Mouse (Mus musculus) neural tube, embryonic 11.5 days (tissue): ENCODE results near the gene Cdr2. TPM values are rescaled to one million over a fixed set of nuclear protein-coding genes. Genes with fewer than 3 reads are reported as not detected.
A peak's percentile ranks its signal among the peaks of the same experiment; 100 is the strongest.
"Not testable (repeated sequence)": the region's sequence is repeated elsewhere in the genome, so short reads cannot be mapped to it uniquely, and the experiment has no call there.

Experiments used
- ATAC-seq: fragments of 200-750 bp; cut with Nextera tagmentation; 2 replicates; pipeline ENCODE4 v1.8.0; 2017; ENCODE audit warnings: moderate number of reproducible peaks, mild to moderate bottlenecking, moderate TSS enrichment, moderate library complexity; ENCODE audit not compliant: insufficient read depth, low FRiP score, low TSS enrichment
- DNase-seq: peaks from one replicate; pipeline ENCODE4 v3.0.0-alpha.2; 2015; ENCODE audit warnings: low spot score
- H3K27ac ChIP-seq: fragments of 300-500 bp; sonication (generic); 2 replicates; pipeline ENCODE4 v1.5.1; 2014; ENCODE audit warnings: low read depth, mild to moderate bottlenecking, low read length
- H3K27me3 ChIP-seq: fragments of 300-500 bp; sonication (generic); 2 replicates; pipeline ENCODE4 v1.6.1; 2014; ENCODE audit warnings: mild to moderate bottlenecking, low read length, mixed read lengths; ENCODE audit not compliant: control insufficient read depth, insufficient read depth
- H3K36me3 ChIP-seq: fragments of 300-500 bp; sonication (generic); 2 replicates; pipeline ENCODE4 v1.6.1; 2014; ENCODE audit warnings: mild to moderate bottlenecking, low read length, moderate library complexity, mixed read lengths; ENCODE audit not compliant: control insufficient read depth, insufficient read depth
- H3K4me1 ChIP-seq: fragments of 300-500 bp; sonication (generic); 2 replicates; pipeline ENCODE4 v1.6.1; 2014; ENCODE audit warnings: low read length, mixed read lengths; ENCODE audit not compliant: control insufficient read depth, insufficient read depth
- H3K4me2 ChIP-seq: fragments of 300-500 bp; sonication (generic); 2 replicates; pipeline ENCODE4 v1.6.1; 2014; ENCODE audit warnings: low read depth, mild to moderate bottlenecking, moderate library complexity
- H3K4me3 ChIP-seq: fragments of 300-500 bp; sonication (generic); 2 replicates; pipeline ENCODE4 v1.5.1; 2014; ENCODE audit warnings: low read depth, low read length
- H3K9ac ChIP-seq: fragments of 300-500 bp; sonication (generic); 2 replicates; pipeline ENCODE4 v1.6.1; 2014; ENCODE audit warnings: mild to moderate bottlenecking, low read length
- H3K9me3 ChIP-seq: fragments of 300-500 bp; sonication (generic); 2 replicates; pipeline ENCODE4 v1.6.1; 2016; ENCODE audit warnings: low read length; ENCODE audit not compliant: control insufficient read depth
- WGBS: fragments of 180-500 bp; shearing (Covaris S2); extraction: QIAGEN DNeasy Blood & Tissue Kit; methylation state at CpG from one replicate; pipeline ENCODE4 v1.1.7; 2014; 5-methylcytosine and 5-hydroxymethylcytosine counted together
- polyA plus RNA-seq: library from polyadenylated mRNA; unstranded; fragments of >200 nt; fragmentation: Nextera tagmentation; extraction: Ambion mirVana; gene quantifications from 2 replicates; pipeline ENCODE4 v1.2.1, GENCODE M21; 2014

Gene Cdr2
- 17.4 and 17.9 TPM in 2 replicates for polyA plus RNA-seq

GRCm38 (mm10) chr7:120982200-120982841 lies at the start of gene Cdr2, which contains the start of gene Mfsd13b:
Gene Cdr2, minus strand, starts transcription at chr7:120982312.
Gene Mfsd13b, plus strand, starts transcription at chr7:120982509.
- H3K9ac ChIP-seq = peak within 1 kb of the TSS; percentile 59
- no peaks in the 10 kb centered on the region for H3K9me3 ChIP-seq
- H3K36me3 ChIP-seq = no peaks in the 10 kb centered on the region
- DNase-seq (peak; percentile 93), ATAC-seq (peak; percentile 98)
- H3K4me2 ChIP-seq = peak within 1 kb of the TSS; percentile 68
- H3K4me1 ChIP-seq = no peaks in the 10 kb centered on the region
- H3K27ac ChIP-seq = peak within 1 kb of the TSS; percentile 6; the same call in 1 of the 2 replicates
- peak within 1 kb of the TSS; percentile 57 for H3K4me3 ChIP-seq
- WGBS = under 1% methylated on average over 46 of the region's 46 CpGs
- H3K27me3 ChIP-seq = no peaks in the 10 kb centered on the region

GRCm38 (mm10) chr7:121029947-121030346 lies 47.8 kb upstream of the Cdr2 start:
- H3K27me3 ChIP-seq, DNase-seq, H3K9me3 ChIP-seq, ATAC-seq, H3K27ac ChIP-seq, H3K36me3 ChIP-seq, H3K4me2 ChIP-seq, H3K9ac ChIP-seq, H3K4me3 ChIP-seq, H3K4me1 ChIP-seq: not testable (repeated sequence)

GRCm38 (mm10) chr7:121026300-121026699 lies 44.2 kb upstream of the Cdr2 start:
- no peaks in the 10 kb centered on the region for H3K27me3 ChIP-seq
- WGBS = 68% methylated on average over 3 of the region's 3 CpGs
- no peaks in the 10 kb centered on the region for H3K36me3 ChIP-seq
- no peak overlapping the region for H3K4me2 ChIP-seq
- no peak overlapping the region for H3K27ac ChIP-seq
- ATAC-seq = no peak
- no peak for DNase-seq
- no peak overlapping the region for H3K4me3 ChIP-seq
- no peaks in the 10 kb centered on the region for H3K4me1 ChIP-seq
- no peak overlapping the region for H3K9ac ChIP-seq
- no peaks in the 10 kb centered on the region for H3K9me3 ChIP-seq

- 82% methylated on average over 6 of the region's 6 CpGs for WGBS
- no peak for DNase-seq
- Histone ChIP-seq H3K27me3 (no peaks in the 10 kb centered on the region), H3K27ac (no peak overlapping the region), H3K9me3 (no peaks in the 10 kb centered on the region), H3K9ac (no peak overlapping the region), H3K4me3 (no peak overlapping the region), H3K4me2 (no peak overlapping the region), H3K36me3 (no peaks in the 10 kb centered on the region), H3K4me1 (no peaks in the 10 kb centered on the region)
- no peak for ATAC-seq
Observed at GRCm38 (mm10) chr7:121025221-121026008, 43.3 kb upstream of the Cdr2 start.

GRCm38 (mm10) chr7:121020277-121020676 lies 38.2 kb upstream of the Cdr2 start:
- no peak for DNase-seq
- Histone ChIP-seq H3K9ac (no peak overlapping the region), H3K4me3 (no peak overlapping the region), H3K9me3 (no peaks in the 10 kb centered on the region), H3K27ac (no peak overlapping the region), H3K27me3 (no peaks in the 10 kb centered on the region), H3K4me2 (no peak overlapping the region), H3K36me3 (no peaks in the 10 kb centered on the region), H3K4me1 (no peaks in the 10 kb centered on the region)
- 42% methylated on average over 8 of the region's 8 CpGs for WGBS
- ATAC-seq = no peak

GRCm38 (mm10) chr7:121018778-121019177 lies 36.7 kb upstream of the Cdr2 start:
- H3K4me1 ChIP-seq = no peaks in the 10 kb centered on the region
- 89% methylated on average over 3 of the region's 3 CpGs for WGBS
- no peak overlapping the region for H3K27ac ChIP-seq
- H3K4me2 ChIP-seq = no peak overlapping the region
- no peaks in the 10 kb centered on the region for H3K36me3 ChIP-seq
- DNase-seq = no peak
- H3K9ac ChIP-seq = no peak overlapping the region
- ATAC-seq = no peak
- H3K9me3 ChIP-seq = no peaks in the 10 kb centered on the region
- no peak overlapping the region for H3K4me3 ChIP-seq
- no peaks in the 10 kb centered on the region for H3K27me3 ChIP-seq

GRCm38 (mm10) chr7:121014486-121014885 lies 32.4 kb upstream of the Cdr2 start:
- WGBS = 90% methylated on average over 10 of the region's 10 CpGs
- Histone ChIP-seq H3K4me2 (no peak overlapping the region), H3K27me3 (no peaks in the 10 kb centered on the region), H3K36me3 (no peaks in the 10 kb centered on the region), H3K9ac (no peak overlapping the region), H3K9me3 (no peaks in the 10 kb centered on the region), H3K4me1 (no peaks in the 10 kb centered on the region), H3K4me3 (no peak overlapping the region), H3K27ac (no peak overlapping the region)
- no peak for DNase-seq
- no peak for ATAC-seq

GRCm38 (mm10) chr7:121011794-121012689 lies 29.9 kb upstream of the Cdr2 start:
- H3K27ac ChIP-seq = no peak overlapping the region
- H3K27me3 ChIP-seq = no peaks in the 10 kb centered on the region
- no peaks in the 10 kb centered on the region for H3K36me3 ChIP-seq
- WGBS = 69% methylated on average over 10 of the region's 10 CpGs
- ATAC-seq = no peak
- no peak overlapping the region for H3K4me2 ChIP-seq
- H3K4me3 ChIP-seq = no peak overlapping the region
- H3K4me1 ChIP-seq = no peaks in the 10 kb centered on the region
- DNase-seq = no peak
- no peaks in the 10 kb centered on the region for H3K9me3 ChIP-seq
- H3K9ac ChIP-seq = no peak overlapping the region
